Mouse (Mus musculus) kidney, adult 18-20 months (tissue): ENCODE data around the gene Hexb.

Source experiments
- DNase-seq: peaks from one replicate; pipeline ENCODE4 v3.0.0; 2021

Hexb gene

DNA sequence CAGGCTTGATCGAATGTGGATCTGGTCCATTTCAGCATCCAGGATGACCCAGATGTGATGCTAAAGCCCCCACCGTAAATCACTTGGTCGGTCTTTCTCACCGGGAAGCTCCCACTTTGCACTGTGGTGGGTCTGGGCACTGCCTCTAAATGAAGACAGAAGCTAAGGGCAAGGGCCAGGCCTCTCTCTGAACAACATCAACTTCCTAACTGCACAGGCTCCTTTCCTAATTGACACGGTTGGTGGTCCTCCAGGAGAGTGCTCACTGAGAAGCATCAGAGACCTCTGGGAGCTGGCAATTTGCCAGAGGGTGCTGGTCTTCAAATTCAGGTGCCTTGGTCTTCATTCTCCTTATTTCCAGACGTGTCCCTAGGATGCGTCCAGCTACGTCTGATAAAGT is 25.7 kb upstream of the Hexb start:
- DNase-seq, result no peak

DNA sequence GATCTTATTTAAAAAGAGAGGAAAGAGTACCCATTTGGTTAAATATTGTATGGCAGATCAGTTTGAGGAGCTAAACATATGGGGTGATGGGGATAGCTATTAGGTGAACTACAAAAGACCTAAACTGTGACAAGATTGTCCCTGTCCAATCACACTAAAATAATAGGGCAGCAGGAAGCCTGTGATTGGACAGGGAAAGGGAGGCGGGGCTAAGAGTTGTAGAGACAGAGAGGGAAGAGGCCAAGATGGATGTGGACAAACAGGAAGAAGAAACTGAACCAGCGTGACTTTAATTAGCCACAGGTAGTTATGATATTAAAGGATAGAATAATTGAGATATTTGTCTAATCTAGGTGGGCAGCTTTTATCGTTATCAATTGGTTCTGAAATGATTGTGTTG is 21.9 kb upstream of the Hexb start:
- no peak for DNase-seq

DNA sequence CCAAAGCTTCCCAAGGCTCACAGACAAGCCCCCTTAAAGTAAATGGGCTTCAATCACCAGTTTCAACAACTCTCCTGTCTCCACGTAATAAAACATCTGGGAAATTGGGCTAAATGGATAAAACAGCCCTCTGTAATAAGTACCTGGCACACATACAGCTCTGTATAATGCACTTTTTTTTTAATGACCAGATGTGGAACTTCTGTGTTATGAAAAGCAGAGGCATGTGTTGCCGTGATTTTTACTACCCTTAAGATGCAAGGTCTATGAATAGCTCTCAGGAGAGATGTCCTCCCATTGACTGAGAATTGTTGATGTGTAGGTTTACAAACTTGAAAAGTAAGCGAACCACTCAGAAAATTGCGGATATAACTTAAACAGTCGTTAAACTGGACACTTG is 18.0 kb upstream of the Hexb start:
- DNase-seq, result no peak

DNA sequence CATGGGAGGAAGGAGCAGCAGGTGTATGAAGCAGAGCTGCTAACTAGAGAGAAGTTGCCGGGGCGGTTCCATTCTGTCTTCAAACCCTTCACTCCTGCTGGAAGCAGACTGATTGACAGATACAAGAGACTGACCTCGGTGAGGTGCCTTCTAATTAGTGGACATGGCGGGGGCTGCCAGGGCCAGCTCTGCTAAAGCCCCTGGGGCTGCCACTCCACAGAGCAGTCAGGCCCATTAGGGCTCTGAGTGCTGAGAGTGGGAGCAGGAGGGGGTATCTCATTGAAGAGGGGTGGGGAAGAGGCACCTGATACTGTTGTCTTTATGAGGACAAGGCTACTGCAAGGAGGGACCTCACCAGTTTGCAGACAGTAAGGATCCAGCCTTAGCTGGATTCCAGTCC is 17.4 kb upstream of the Hexb start:
- no peak for DNase-seq

DNA sequence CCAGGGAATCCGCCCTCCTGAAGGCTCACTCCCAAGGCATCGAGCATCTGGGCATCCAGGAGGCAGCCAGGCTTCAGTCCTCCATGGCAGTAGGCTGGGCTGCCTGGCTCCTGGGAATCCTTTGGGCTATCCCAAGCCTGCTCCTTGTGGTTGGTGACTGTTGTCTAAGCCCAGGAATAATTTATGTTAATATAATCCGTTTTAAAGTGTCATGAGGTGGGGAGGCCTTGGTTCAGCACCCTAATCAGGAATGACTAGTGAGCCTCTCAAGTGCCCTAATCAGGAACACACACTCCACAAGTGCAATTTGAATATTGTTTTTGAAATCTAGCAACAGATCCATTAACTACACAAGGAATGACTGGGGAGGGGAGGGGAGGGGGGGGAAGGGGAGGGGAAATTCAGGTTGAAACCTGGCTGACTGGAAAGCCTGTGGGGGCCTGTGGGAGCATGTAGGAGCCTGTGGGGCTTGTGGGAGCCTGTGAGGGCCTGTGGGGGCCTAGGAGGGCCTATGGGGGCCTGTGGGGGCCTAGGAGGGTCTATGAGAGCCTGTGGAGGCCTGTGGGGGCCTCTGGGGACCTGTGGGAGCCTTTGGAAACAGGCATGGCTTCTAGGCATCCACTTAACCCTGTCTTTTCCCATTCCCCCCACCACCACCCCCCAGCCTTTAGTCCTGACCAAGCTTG is 16.6 kb upstream of the Hexb start:
- DNase-seq, result no peak

DNA sequence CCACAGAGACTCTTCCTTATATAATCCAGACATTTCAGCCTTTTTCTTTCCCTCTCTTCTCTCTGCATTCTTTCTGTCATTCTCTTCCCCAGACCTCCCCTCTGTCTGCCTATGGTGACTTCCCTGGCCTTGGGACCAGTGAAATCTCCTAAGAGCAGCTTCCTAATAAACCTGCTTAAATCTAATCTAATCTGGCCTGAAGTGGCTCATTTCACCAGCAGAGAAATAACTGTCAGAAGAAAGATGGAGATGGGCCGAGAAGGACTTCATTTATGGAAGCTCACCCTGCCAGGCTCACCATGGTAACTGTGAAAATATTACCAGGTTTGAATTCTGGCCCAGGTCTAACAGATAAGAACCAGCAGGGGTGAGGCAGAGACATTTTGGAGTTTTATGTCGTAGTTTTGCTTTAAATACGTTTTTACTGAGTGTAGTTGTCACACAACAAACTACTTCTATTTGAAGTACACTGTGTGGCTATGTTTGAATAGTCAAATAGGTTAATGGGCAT is 10.4 kb upstream of the Hexb start:
- no peak for DNase-seq

DNA sequence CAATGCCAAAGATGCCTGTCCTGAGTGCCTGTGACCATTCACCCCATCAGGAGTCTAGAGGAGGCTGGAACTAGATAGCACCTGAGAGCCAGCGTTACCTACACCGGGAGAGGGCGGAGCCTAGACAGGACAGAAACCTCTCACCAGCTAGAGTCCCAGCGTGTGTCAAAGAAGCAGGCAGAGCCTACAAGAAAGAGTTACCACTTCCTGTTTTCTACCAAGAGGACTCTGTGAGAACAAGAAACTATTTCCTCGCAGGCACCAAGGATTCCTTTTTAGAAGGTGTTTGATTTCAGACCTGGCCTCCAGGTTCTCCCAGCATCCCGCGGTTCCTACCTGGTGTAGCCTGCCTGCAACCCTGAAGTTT is 9.9 kb upstream of the Hexb start:
- no peak for DNase-seq

DNA sequence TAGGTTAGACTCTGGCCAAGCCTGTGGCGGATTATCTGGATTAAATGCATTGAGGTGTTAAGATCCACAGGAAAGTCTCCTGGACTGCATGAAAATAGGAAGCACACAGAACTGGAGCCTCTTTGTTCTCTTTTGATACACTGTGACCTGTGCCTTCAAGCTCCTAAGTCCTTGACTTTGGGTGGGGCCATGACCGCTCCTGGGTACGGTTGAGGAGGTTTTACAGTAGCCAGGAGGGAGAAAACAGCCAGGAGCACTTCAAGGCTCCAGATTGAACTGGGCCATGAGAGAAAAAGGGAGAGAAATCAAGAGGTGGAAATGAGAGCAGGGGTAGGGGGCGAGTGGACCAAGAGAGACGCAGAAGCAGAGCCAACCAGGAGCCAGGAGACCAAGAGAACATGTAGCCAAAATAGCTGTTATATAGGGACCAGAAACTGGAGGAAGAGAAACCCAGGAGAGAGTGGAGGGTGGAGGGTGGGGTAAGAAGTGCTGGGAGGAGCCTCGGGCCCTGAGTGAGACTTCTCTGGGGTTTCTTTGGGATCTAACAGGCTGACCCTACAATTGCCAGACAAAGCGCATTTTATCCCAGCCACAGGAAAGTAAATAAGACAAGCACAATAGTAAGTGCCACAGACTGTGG is 9.4 kb upstream of the Hexb start:
- DNase-seq, result no peak

DNA sequence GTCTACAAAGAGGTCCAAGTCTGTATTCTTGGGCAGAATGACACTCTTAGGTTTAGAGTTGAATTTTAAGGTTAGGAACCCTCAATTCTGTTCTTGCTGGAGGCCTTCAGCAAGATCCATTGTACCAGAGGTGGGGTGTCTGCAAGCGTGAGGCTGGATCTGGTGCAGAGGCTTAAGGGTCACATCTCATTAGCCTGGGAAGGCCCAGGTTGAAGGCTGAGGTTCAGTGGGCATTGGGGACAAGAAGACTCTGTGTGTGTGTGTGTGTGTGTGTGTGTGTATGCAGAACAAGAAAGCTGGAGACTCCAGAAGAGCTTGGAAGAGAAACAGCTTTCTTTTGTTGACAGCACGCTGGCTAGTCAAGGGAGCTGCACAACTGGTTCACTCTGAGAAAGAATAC is 7.9 kb upstream of the Hexb start:
- DNase-seq, result no peak

DNA sequence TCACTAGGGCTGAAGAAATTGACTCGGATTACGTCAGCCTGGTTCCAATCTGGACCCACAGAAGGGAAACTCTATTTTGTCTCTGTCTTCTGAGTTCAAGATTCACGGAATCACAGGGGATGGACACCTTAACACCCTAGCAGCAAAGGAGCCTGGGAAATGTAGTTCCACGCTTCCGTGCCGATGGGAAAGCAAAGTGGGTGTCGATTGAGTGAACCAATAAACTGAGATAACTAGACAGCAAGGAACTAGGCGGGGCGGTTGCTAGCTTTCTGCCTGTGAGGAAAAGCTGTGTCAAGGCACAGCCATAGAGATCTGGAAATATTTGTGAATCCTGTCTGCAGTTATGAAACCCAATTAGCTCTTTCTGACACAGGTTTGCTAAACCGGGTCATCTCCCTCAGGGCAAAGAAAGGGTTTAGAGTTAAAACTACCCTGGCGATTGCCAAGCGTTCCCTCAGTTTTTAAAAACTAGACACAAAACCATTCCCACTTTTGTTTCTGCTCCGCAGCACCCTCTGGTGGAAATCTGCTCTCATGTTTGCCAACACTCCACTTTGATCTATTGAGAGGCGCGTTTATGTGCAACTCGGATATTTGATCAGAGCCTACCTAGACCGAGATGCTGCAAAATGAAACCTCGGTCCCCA is 7.0 kb upstream of the Hexb start:
- DNase-seq, result peak; percentile 90

DNA sequence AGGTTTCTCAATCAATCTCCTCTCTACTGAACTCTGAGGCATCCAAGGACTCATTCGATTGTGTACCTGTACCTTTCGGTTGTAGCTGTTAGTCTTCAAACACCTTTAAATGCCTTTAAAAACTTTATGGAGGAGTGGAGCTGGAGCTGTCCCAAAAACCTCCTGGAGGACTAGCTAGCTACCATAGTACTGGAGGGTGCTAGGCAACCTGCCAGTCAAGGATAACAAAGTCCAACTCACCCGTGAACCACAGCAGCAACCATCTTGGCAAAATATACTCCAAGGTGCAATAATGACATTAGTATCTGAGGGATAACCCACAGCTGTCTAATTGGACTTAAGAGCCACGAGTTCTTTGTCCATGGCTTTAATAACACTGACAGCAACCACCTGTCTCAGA is 3.7 kb upstream of the Hexb start:
- DNase-seq, result peak; percentile 37

DNA sequence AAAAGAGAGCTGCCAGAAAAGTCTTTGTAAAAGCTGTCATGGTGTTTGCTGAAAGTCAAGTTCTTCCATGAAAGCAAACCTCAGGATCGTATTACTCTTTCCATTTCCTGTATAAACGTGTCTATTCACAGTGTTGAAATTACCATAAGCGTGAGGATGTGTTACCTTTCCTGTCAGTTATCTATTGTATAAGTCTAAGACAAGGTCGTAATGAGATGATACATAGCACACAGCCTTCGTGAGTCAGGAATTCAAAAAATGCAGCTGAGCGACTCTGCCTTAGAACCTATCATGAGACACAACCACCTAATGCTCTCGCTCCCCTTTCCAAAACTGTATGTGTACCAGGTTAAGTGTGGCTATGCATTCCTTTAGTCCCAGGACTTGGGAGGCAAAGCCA is 2.9 kb upstream of the Hexb start:
- DNase-seq, result no peak

DNA sequence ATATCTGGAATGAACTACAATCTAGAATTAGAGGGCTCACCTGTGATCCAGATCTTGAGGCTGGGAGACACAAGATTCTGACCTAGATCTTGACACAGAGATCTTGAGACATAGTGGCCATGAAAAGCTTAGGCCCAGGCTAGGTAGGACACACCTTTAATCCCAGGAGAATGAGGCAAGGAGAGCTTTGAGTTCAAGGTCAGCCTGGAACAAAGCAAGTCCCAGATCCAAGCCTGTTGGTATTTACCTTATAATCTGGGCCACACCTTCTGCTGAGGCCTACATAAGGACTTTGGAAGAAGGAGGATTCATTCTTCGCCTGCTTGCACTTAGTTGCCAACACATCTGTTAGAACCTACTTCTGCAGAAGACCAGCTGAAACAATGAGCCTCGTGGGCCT is 966 bp upstream of the Hexb start:
- no peak for DNase-seq

DNA sequence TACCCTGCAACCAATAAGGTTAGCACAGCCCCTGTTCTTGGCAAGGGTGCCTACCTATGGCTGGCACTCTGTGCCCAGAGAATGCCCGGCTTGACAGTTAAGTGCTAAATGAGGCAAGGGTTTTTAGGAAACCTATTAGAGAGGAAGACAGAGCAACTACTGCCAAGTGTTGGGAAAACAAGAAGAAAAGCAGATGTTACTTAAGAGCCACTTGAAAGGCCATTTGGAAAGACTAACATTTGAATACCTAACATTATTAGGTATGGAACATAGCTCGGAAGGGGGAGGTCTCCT is 1.3 kb downstream of the Hexb start:
- no peak for DNase-seq

DNA sequence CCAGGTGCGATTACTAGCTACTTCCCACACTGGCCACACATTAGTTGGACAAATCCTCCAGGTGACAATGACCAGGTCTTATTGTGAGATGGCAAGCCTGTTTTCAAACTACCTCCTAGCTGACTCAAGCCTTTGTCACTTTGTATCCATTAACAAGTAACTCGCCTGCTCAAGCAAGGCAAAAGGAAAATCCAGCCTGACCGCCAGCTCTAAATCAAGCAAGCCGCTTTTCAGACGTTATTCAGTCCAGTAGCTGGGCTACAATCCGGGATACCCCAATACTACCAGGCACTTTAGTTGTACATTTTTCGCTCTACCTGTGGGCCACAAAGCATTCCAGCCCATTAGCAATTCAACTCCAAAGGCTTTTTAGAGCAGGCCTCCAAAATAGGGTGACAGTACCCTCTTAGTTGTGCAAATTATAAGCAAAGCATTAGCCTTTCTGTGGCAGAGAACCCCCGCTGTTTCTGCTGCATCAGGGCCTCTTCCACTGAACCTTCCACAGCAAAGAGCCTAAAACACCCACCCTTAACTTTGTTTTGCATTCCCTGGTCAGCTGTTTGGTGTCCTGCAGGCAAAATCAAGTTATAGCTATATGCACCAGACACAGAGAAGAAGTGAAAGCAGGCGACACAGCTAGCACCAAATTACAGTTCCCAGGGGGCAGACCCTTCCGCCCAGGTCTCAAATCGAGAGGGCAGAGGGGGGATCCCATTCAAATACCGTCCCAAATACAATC is 1.8 kb downstream of the Hexb start:
- DNase-seq, result no peak

DNA sequence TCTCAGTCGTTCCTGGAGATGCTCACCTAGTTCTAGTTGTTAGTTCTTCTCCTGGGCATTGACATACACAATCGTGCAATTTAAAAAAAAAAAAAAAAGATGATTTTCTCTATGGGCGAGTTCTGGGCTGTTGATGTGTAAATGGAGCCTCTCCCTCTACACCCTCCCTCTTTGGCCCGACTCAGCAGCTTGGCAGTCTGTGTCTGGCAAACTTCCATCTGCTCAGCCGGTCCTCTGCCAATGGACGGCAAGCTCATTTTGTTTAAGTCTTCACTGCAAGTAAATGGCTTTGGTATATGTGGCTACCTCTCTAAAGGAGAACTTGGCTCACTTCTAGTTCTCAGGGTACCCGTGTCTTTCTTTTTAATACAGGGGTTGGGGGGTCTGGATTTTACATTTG is 4.7 kb downstream of the Hexb start:
- DNase-seq, result peak; percentile 73

DNA sequence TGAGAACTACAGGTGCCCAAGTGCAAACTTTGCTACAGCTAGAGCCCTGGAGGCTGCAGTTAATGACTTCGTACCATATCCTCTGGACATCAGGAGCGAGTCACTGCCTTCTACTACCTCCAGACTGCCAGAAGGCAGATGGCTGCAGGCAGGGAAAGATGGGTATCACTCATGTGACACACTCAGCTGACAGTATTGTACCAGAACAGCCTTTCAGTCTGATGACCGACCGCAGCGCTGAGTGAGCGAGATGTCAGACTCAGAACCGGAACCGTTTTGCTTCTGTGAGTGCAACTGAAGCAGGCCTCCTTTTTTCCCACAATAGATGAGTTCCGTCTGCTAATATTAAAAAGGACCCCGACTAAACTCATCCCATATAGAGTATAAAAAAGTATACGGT is 5.5 kb downstream of the Hexb start:
- DNase-seq, result no peak

DNA sequence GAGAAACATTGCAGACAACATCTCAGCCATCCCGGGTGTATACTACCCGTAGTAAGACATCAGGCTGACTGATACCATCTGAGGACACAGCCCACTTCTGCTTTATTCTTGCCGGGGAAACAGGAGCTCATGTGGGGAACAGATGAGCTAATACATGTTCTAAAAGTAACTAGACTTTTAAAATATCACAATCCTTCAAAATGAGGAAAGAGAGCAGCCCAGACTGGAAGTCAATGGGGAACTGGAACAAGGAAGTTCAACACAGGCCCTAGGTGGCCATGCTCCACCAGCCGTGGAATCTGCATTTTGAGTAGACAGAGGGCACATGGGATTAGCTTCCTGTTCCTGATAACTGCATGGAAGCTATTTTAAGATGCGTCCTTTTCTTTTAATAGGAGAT is 10.5 kb downstream of the Hexb start:
- DNase-seq, result no peak

DNA sequence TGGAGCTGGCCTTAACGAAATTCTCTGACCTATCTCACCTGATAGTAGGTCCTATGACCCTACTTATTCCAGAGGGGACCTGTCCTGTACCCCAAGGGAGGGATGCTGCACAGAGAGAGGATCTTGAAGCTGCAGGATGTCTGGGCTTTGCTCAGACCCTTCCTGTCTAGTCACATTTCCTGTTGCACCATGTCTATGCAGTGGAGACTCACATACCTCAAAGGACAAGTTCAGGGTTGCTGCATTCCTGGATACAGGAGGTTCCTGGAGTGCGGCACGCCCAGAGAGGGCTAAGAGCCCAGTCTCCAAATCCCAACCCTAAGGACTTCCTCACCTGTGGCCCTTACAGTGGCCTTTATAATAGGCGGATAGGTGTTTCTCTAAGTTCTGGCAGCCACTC is 11.8 kb downstream of the Hexb start:
- no peak for DNase-seq

DNA sequence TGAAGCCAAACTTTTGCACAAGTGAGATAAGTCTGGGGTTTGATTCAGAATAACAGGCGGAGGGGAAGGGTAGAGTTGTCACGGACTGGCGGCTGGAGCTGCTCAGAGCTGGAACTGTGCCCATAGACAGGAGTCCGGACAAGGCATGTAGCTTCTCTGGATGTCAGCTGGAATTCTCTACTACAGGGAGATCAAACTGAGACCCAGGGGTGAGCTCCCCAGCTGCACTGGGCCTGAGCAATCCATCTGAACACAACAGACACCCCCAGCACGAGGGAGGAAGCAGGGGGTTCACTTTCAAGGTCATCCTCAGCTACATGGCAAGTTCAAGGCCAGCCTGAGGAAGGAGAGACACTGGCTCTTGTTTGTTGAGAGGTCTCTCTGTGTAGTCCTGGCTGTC is 13.5 kb downstream of the Hexb start:
- no peak for DNase-seq

DNA sequence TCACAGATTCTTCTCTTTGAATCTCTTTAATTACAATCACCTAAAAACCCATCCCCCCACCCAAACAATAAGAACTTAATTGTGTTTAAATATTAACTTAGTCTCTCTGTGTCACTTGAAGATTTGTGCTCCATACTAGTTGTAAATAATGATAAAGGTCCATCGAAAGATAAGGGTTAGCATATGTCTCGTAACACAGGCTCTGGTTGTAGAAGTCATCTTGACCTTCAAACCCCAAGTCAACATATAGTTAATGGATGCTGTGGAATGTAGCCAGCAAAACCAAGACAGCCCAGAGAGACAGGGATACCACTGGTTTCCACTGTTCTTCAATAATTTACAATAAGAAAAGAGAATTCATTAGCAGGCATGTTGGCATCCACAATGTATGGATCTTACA is 14.0 kb downstream of the Hexb start:
- DNase-seq, result no peak

DNA sequence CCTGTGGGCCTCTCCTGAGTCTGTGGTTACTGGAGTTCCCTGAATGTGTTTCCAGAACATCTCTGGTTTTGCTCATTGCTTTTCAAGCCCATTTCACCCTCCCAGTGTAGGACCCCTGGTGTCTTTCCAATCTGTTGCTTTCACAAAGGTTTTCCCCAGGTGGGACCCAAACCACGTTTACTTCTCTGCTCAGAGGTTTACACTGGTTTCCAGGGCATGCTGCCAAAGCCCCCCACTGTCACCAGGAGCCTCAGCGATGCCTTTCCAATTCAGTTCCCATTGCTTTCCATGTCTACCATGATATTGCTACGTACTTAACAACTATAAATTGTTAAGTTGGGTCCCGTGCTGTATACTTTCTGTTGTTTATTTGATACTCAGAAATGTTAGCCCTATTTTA is 15.3 kb downstream of the Hexb start:
- no peak for DNase-seq

DNA sequence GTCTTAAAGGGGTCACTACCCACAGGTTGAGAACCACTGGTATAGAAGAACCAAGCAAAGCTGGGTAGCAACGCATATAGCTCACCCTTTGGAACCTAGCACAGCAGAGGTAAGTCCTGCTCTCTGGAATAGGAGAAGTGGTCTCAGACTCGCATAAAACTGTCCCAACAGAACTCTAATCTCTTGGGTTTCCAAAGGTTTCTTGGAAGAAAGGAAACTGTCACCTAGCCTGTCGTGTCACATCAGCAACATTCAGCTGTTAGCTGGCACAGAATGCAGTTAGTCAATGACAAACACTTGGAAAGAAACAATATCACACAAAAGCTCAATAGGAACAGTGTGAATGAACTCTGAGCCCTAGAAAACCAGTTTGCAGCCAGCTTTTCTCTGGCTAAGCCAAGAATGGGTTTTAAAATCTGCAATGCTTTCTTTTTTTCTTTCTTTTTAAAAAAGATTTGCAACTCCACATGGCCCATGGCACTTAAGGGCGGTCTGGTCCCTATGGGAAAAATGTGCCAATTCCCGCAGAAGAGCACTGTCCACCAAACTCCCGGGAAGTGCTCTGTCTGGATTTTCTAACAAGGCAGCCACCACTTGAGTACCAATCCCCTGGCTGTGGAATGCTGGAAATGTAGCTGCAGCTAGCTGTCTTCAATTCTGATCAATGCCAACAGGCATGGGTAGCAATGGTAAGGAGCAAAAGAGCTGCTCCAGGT is 17.9 kb downstream of the Hexb start:
- no peak for DNase-seq
